Mouse (Mus musculus) E14TG2a.4 (cell line): ENCODE results near the gene Lonp2.

Experiments
- CTCF ChIP-seq: conservative IDR thresholded peaks from 2 replicates; pipeline ENCODE4 v1.5.1; 2014; ENCODE audit warnings: low read length
- POU5F1 ChIP-seq: IDR thresholded peaks from 2 replicates; pipeline ENCODE4 v1.6.1; 2014; ENCODE audit warnings: low read length, borderline replicate concordance

GRCm38 (mm10) chr8:86637826-86638225 lies 14.0 kb downstream of the Lonp2 start:
- no peak for TF ChIP-seq POU5F1
- no peak for TF ChIP-seq CTCF
